Mouse (Mus musculus): ENCODE results near the gene Sema6c.

DNA sequence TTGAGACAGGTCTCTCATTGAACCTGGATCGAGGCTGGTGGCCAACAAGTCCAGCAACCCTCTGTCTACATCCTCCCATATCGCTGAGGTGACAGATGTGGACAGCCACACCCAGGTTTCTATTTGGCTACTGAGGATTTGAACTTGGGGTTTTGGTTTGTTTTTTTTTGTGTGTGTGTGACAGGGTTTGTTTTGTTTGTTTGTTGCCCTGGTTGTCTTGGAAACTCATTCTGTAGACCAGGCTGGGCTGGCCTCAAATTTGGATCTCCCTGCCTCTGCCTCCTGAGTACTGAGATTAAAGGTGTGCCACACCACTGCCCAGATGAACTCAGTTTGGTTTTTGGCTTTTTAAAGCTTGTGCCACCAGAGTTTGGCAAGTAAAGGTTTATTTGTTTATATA lies 62.8 kb downstream of the Sema6c start:
- TF ChIP-seq EP300 (IDR thresholded peaks at IDR 0.05; ENCODE audit: insufficient read depth, low read depth, low read length) = no peak
- no peak for TF ChIP-seq POLR2A (IDR thresholded peaks at IDR 0.05; ENCODE audit: insufficient read depth, low read length)

Data from ES-Bruce4 (cell line).